Mouse (Mus musculus) kidney, postnatal 25 days (tissue): ENCODE measurements around the gene H2-DMb2.

Source experiments
- DNase-seq, 2 experiments: peaks; one replicate each; pipeline ENCODE4 v3.0.0; 2021; ENCODE audit warnings: mixed read lengths in 2 of 2

The H2-DMb2 gene

DNA sequence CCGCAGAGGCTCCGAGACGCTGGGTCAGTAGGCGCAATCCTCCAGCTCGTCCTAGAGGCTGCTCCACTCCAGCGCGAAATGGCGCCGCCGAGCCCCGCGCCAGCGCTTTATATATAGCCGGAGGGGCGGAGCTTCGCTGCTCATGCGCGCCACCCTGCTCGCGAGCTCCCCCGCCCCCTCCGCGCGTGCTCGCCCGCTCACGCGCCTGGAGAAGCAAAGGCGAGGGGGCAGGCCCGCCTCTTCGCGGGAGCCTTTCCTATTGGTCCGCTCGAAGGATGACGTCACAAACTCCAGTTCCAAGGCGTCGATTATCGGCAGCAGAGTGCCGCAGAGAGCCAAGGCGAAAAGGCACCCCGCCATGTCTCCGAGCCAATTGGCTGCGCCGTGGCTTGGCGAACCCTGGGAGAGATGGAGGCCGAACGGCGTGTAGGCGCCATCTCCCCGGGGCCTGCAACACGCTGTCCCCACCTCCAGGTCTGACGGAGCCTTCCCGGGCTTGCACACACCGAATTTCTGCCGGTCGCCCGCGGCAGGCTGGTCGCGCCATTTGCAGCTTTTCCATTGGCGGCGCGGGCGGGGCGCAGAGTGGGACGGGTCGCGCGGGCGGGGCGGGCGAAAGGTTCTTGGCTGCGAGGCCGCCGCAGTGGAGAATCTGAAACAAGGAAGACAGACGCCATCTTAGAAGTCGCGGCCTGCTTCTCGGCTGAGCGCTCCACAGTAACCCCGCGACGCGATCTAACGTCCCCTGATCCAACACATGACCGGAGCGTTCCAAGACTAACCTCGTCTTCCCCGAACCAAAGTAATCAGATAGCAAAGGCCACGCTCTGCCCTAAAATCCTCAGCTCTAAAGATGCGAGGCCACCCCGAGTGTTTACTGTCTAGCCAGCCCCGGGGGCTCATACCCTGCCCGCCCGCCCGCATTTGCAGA is 23.6 kb upstream of the H2-DMb2 start, which contains the start of gene H2-DMa:
TSS of gene H2-DMa (plus strand) at position 293 of the 931 bp plus-strand sequence.
- peak; percentile 98 to 99 for DNase-seq

DNA sequence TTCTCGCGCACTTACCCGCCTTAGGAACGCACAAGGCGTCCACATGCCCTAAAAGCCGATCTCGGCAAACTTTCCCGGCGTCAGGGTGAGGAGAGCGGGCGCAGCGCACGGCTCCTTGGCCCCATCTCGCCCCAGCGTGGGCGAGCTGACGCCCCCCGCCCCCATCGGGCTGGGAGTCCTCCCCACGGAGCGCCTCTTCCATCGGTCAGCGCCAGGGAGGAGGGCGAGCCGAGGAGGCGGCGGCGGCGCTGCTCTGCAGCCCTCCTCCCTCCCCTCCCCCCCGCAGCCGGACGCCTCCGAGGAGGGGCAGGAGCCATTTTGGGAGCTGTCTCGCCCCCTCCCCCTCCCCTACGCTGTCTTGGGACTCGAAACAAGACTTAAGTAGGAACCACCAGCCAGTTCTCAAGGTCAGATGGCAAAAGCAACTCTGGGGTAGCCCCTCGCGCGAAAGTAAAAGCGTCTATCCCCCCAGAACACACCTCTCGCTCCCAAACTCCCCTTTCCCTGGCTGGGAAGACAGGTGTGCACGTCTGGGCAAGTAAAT is 22.9 kb upstream of the H2-DMb2 start:
- peak; percentile 93 to 96 for DNase-seq

DNA sequence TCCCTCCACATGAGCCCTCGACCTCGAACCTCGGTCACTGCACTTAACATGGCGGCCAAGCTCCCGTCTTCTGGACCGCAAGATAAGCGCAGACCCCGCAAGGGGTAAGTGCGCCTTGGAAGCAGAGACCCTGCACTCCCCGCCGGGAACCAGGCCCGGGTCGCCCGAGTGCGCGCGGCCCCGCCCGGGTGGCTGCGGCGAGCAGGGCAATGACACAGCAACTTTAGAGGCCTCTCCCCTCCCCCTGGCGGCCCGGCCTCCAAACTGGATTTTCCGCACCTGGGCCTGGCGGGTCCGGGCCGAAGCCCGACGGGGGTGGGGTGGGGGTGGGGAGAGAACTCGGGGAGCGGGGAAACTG is 22.3 kb upstream of the H2-DMb2 start:
- peak; percentile 90 to 96 for DNase-seq

DNA sequence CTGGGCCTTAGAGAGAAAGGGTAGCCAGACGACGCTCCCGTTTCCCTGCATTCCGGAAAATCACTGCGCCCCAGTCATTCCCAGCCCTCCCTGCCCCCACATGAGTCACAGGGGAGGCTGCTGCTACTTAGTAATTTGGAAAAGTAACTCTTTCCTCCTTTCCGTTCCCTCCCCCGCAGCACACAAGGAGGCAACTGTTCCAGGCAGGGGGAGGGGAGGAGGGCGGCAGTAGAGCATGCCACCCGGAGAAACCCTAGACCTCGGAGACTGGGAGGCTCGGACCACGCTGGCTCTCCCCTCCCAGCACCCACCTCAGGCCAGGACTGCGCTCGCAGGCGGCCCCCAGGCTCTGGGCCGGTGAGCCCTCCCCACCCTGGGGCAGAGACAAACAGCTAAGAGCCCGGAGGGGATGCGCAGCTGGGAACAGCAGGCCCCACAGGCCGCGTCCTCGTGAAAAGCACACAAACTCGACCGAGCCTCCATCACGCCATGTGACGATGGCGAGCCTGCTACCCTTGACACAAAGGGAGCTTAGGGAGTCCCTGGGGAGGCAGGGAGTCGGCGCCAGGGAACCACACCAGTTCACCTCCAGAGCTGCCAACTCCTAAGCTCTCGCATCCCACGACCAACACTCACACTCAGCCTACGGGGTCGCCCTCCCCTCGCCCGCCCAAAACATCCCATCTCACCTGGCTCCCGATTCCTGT is 21.8 kb upstream of the H2-DMb2 start:
- DNase-seq, result peak; percentile 89 to 95

DNA sequence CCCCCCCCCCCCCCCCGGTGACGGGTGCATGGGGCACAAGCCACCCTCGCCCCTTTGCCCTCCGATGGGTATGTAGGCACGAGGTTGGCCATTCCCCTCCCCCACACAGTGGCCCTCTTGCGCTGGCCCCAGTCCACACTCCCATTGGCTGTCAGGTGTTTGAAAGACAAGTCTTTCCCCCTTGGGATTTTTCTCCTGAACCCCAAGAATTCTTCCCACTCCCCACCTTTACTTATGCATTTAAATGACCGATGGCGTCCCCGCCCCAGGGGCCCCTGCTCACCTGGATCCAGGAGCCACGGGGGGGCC is 21.3 kb upstream of the H2-DMb2 start:
- DNase-seq, result peak; percentile 82 to 92

DNA sequence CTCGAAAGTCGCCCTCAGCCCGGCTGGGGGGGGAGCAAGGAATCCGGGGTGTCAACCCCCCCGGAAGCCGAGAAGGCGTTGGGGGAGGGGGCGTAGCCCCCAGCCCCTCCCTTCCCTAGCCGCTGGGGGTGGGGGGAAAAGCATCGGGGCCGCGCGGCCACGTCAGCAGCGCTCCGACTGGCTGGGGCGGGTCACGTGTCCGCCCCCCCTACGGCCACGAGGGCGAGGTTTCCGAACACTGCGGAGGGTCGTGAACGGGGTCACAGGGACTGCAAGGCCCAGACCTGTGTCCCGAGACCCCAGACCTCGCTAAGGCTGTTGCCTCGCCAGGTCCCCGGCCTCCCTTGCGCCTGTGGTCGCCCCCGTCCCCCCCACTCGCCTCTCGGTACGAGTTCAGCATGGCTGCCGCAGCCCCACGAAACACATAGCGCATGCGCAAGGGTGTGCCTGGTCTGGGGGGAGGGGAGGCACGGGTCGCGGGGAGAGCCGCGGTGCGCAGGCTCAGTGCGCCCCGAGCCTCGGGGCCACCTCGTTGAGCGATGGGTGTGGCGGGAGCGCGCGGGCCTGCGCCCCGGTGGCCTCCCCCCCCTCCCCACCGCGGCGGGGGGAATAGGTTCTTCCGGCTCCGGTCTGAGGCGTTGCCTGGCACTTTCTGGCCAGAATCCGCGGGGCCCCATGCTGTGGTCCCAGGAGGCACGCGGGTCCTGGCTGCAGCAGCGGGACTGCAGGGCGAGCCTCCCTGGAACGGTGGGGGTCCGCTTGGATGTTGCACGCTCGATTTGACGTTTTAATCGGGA is 20.7 kb upstream of the H2-DMb2 start, which contains the start of gene Brd2:
TSS of gene Brd2 (minus strand) at position 447 of the 797 bp plus-strand sequence.
- peak; percentile 96 to 98 for DNase-seq

DNA sequence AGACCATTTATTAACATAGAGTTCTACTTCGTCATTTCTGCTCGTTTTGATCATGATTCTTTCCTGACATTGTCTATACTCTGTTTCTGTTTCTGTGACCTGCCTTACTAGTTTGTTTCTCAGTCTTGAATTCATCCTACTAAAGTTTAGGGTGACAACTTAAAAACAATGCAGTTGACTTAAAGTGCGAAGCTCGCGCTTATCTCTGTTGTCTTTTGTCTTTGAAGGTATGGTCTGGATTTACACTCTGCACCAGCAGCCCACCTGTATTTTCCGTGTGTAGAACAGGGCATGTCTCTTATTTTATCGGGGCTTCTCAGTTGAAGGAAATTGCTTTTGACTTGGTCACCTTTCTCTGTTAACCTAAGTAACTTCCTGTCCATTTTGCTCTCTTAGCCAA is 20.0 kb upstream of the H2-DMb2 start:
- DNase-seq, result no peak

DNA sequence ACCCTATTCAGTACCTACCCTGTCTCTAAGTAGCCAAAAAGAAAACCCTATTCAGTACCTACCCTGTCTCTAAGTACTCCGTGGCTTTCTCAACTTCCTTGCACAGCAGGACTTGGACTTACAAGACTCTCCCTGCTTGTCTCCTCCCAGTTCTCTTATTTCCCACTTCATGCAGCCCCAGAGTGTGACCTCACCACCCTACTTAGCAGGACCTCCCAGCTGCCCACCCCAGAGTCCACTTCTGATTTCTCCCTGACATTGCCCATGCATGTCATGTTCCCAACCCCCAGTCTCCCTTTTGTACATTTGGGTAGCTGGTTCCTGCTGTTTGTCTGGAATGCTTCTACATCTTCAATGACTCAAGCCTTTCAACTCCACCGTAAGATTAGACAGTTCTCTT is 19.6 kb upstream of the H2-DMb2 start:
- DNase-seq, result peak in 1 of 2 experiments; percentile 56

DNA sequence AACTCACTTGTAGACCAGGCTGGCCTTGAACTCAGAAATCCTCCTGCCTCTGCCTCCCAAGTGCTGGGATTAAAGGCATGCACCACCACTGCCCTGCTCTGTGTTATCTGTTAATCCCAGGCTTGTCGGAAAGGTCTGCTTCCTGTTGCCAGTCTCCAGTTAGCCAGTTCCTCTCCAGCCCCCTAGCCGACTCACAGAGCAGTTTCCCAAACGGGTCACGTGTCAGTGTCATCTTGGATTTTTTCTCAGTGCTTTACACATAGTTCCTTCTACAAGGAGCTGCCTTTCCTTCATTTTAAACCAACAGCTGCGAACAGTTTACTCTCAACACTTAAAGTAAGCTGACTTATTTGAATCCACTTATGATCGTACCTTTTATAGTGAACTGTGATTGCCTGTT is 18.5 kb upstream of the H2-DMb2 start:
- no peak for DNase-seq

DNA sequence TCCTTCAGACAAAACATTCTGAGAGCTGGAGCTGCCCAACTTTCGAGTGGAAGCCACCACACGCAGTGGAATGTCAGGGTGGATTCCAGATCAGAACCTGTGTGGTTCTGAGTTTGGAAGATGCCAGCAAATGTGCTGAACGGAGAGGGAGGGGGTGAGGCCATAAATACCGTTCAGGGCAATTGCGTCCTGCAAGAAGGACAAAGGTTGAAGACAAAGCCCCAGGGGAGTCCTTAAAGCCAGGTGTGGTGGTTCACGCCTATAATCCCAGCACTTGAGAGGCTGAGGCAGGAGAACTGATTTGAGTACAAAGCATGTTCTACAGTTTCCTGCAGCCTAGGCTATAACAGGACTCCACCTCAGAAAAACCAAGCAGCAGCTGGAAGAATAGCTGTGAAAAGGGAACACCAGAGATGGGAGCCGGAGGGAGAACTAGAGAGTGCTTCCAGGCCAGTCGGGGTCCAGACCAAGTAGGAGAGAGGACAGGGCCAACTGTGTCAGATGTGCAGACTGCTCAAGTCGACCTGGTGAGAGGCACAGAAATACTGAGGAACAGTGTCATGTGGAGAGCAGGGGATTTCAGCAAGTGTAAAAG is 16.2 kb upstream of the H2-DMb2 start:
- no peak for DNase-seq

DNA sequence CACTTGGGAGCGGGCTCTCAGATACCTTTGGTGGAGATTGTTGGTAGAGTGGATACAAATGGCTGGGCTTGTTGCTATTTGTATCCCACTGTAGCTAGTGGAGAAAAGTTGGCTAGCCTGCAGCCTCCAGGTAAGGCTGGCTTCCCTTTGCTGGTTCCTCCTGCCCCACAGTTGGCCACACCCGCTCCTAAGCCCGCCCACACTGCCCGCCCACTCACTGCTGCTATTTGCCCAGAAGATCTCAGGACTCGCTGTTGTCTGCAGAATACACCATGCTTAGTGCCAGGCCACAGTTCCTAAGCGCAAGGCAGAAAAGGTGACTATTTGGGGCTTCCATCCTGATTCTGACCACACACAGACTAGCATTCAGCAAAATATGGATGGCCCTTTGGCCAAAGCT is 15.6 kb upstream of the H2-DMb2 start:
- peak; percentile 81 to 89 for DNase-seq

DNA sequence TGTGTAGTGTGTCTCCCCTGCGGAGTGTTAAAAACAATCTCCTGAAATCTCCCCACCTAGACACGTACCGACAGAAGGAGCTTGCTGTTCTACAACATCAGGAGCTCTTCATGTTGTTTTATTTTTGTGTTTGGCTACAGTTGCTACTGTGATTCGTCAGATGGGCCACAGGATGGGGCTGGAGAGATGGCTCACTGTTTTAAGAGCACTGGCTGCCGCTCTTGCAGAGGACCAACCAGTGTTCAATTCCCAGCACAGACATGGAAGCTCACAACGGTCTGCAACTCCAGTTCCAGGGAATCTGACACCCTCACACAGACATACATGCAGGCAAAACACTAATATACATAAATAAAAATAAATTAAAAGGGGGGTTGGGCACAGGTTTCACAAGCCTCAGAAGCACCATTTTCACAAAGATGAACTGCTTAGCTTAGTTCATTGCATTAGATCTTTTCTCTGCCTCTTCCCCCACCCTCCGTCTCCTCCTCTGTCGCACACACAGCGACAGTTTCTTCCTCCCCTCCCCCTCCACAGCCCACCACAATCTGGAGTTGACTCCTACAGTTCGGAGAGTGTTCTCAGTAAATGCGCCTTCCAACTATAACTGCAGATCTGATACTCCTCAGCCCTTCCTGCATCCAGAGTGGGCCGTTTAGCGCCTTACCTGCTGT is 14.7 kb upstream of the H2-DMb2 start:
- DNase-seq, result no peak

DNA sequence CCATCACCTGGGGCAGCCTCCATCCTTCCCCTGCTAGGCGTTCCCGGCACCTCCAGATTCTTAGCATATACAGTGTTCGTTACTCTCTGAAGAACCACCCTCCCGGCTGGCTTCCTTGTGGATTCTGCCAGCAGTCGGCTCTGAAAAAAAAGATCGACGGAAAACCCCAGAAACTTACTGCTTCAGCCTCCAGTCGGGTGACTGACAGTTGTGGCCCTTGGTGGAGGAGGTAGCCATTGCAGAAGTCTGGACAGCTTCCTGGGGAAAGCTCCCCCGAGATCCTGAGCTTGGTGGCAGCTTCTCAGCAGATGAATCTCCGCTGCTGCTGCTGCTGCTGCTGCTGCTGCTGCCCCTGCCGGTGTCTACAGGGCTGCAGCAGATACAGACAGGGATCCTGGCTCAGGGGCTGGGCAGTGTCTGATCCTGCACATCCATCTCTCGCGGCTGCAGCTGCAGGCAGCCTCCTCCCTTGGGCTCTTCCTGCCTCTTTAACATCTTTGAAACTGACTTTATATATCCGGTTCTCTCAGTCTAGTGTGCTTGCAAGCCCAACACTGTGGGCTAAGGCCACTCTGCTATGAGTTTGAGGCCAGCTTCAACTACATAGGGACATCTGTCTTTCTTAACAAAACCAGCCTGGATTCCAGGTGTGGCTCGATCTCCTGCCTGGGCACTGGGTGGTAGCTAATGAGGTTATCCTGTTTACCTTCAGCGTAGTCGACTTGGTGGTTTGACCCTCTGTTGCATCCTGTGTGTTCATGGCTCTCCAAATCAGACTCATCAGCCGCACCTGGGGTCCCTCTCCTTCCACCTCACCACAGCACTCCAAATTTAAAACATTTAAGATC is 13.9 kb upstream of the H2-DMb2 start:
- DNase-seq, result no peak

DNA sequence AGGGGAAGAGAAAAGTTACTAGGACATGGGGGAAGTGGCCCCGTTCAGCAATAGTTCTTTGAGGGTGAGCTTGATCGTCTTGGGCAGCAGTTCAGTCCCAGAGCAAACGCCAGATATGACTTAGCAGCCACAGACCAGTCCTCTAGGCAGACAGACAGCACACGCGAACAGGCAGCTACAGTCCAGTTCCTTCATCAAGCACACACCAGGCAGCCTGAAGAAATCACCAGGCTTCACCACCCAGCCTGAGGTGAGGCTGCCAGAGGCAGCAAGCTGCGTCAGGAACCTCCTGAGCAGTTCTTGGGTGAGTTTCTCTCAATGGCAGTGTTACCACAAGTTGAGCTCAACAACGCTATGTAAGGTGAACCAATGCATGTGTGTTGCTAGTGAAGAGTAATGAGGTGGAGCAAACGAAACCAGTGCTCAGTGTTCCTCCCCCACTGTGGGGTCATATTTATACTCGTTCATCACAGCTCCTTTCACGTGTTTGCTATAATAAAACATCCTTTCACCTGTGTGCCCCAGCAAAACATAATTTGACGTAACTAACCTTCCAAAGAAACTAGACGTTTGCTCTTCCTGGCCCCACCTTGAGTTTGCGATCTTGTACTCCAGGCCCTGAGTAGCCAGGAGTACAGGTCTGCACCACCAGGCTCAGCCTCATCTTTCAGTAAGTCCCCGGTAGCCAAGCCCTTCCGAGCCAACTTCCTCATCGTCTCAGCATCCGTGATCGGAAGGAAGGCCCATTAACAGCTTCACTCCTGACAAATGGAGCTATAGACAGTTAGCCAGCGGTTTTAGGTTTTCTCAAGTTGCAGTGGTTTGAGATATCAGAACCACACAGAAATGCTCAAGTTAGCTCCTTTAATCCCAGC is 12.8 kb upstream of the H2-DMb2 start:
- no peak for DNase-seq

DNA sequence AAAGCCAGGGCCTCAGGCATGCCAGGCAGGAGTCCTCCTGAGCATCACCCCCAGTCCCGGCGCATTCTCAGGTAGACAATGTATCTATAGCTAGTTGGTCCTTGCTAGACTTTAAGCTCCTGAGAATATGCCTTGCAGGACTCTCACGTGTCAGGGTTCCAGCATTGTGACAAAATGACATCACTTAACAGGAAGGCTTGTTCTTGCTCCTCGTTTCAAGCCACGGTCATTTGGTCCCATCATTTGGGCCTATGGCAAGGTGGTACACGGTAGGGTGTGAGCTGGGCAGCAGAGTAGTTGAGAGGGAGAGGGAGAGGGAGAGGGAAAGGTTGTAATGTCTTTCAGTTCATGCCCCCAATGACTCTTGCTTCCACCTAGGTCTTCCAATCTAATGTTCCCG is 11.2 kb upstream of the H2-DMb2 start:
- DNase-seq, result no peak

DNA sequence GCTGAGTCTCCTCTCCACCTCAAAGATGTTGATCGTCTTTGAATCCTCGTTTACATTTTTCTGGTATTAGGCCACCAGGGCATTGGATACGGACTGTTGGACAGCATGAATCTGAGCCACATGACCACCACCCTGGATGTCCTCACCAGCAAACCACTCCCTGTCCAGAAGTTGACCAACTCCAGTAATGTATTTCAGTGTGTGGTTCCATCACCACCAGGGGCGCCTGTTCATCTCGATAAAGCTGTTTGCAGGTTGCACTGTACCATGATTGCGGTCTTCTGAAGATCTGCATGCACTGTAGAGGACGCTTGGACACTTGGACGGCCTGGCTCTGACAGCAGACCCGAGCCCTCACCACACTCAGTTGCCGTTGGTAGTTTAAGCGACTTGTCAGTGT is 9.8 kb upstream of the H2-DMb2 start:
- DNase-seq, result peak in 1 of 2 experiments; percentile 52

DNA sequence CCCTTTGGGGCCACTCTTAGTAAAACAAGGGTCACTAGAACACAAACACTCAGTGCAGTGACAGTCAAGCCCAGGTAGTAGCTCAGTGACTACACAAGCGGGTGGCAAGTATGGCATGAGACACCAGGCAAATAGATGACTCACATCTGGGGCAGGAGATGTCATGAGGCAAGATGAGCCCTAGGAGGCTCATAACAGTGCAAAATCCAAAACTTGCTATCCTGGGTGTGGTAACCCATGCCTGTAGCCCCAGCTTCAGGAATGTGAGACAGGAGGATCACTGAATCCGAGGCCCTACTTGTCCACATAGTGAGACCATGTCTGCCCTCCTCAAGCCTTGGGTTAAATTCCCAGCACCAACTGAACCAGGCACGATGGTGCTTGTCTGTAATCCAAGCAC is 8.7 kb upstream of the H2-DMb2 start:
- DNase-seq, result no peak

DNA sequence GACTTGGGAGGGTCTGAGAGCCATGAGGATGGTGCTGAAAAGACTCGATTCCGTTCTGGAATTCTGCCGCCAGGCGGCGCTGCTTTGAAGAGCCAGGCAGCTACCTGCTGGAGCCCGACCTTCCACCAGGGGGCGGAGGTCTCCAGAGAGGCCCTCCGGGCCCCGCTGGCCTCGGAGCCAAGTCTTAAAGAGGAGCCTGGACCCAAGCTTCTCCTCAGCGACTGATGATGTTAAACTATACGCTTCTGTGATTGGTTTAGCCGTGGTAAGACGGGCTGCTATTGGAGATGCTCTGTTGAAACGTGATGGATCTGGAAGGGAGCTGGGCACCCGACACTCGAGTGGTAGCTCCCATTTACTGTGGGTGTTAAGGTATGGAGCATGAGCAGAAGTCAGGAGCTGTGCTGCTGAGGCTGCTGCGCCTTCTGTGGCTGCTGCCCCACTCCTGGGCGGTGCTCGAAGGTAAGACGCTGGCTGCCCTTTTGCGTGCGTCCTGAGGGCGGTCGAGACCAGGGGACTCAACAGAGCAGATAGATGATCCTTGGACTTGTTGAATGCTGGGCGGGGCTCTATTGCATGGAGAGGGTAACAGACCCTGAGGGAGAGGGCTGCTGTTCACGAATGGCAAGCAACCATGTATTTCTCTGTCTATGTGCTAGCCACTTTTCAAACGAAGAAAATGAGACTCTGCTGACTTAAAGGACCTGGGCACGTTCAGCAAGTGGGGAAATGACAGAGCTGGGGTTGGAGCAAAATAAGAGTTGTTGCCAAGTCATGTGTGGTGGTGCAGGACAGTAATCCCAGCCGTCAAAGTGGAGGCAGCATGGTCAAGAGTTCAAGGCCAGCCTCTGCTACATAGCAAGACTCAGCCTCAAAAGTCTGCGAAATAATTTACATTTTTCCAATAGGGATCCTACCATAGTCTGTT is 7.5 kb upstream of the H2-DMb2 start:
- peak; percentile 97 to 99 for DNase-seq

DNA sequence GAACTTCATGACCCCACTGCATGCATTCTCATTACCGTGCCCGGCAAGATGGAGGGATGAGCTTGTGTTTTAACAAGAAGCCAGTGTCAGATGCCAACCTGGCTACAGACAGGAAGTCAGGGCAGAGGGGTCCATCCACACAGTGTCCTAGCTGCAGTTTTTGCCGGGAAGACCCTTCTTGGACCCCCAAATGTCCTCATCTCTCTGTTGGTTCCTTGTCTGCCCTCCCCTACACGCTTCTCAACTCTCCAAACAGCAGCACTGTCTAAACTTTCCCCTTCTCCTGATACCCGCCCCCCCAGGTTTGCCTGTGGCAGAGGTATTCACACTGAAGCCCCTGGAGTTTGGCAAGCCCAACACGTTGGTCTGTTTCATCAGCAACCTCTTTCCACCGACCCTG is 5.5 kb upstream of the H2-DMb2 start:
- DNase-seq, result no peak
